Mouse (Mus musculus) liver, embryonic 16.5 days (tissue): ENCODE results near the gene Ripk1. TPM values are rescaled to one million over a fixed set of nuclear protein-coding genes. Genes with fewer than 3 reads are reported as not detected.

Source experiments
- ATAC-seq: fragments of 200-750 bp; cut with Nextera tagmentation; 2 replicates; pipeline ENCODE4 v1.8.0; 2017; ENCODE audit warnings: low read depth, mild to moderate bottlenecking, moderate number of reproducible peaks, moderate library complexity
- H3K27ac ChIP-seq: fragments of 300-500 bp; sonication (generic); 2 replicates; pipeline ENCODE4 v1.5.1; 2014; ENCODE audit warnings: mild to moderate bottlenecking, low read length
- H3K27me3 ChIP-seq: fragments of 300-500 bp; sonication (generic); 2 replicates; pipeline ENCODE4 v1.6.1; 2014; ENCODE audit warnings: low read depth, low read length, mixed read lengths; ENCODE audit not compliant: control insufficient read depth, insufficient read depth
- H3K36me3 ChIP-seq: fragments of 300-500 bp; sonication (generic); 2 replicates; pipeline ENCODE4 v1.6.1; 2014; ENCODE audit warnings: mild to moderate bottlenecking; ENCODE audit not compliant: control insufficient read depth, insufficient read depth
- H3K4me1 ChIP-seq: fragments of 300-500 bp; sonication (generic); 2 replicates; pipeline ENCODE4 v1.6.1; 2014; ENCODE audit warnings: low read depth, low read length, mixed read lengths; ENCODE audit not compliant: control insufficient read depth
- H3K4me2 ChIP-seq: fragments of 300-500 bp; sonication (generic); 2 replicates; pipeline ENCODE4 v1.6.1; 2014; ENCODE audit warnings: low read depth, low read length, mixed read lengths
- H3K4me3 ChIP-seq: fragments of 300-500 bp; sonication (generic); 2 replicates; pipeline ENCODE4 v1.5.1; 2014; ENCODE audit warnings: low read depth, mild to moderate bottlenecking, low read length
- H3K9ac ChIP-seq: fragments of 300-500 bp; sonication (generic); 2 replicates; pipeline ENCODE4 v1.6.1; 2014; ENCODE audit warnings: low read depth, low read length
- H3K9me3 ChIP-seq: fragments of 300-500 bp; sonication (generic); replicated peaks from 2 replicates; pipeline ENCODE4 v1.6.1; 2016; ENCODE audit warnings: low read length; ENCODE audit not compliant: control insufficient read depth
- WGBS: fragments of 180-500 bp; shearing (Covaris S2); extraction: QIAGEN DNeasy Blood & Tissue Kit; methylation state at CpG from one replicate; pipeline ENCODE4 v1.1.7; 2014; ENCODE audit not compliant: insufficient replicate concordance; 5-methylcytosine and 5-hydroxymethylcytosine counted together
- polyA plus RNA-seq: library from polyadenylated mRNA; unstranded; fragments of >200 nt; fragmentation: Nextera tagmentation; extraction: Ambion mirVana; gene quantifications from 2 replicates; pipeline ENCODE4 v1.2.1, GENCODE M21; 2015

Ripk1 gene
- polyA plus RNA-seq, 1 experiment from 2014 or later, result 10.5 TPM

- Histone ChIP-seq H3K27me3 (no peaks in the 10 kb centered on the region), H3K4me3 (no peak overlapping the region), H3K9me3 (no peaks in the 10 kb centered on the region), H3K4me1 (peaks cover 17% of the 10 kb centered on the region), H3K36me3 (peaks cover 3% of the 10 kb centered on the region), H3K4me2 (no peak overlapping the region), H3K9ac (no peak overlapping the region), H3K27ac (no peak overlapping the region)
- WGBS, result 84% methylated on average over 3 of the region's 3 CpGs
- no peak for ATAC-seq
These were observed 33.3 kb downstream of the Ripk1 start for GRCm38 (mm10) chr13:34035424-34035823.

GRCm38 (mm10) chr13:34036726-34037125 lies 34.6 kb downstream of the Ripk1 start:
- WGBS, result 75% methylated on average over 5 of the region's 5 CpGs
- Histone ChIP-seq H3K4me3 (no peak overlapping the region), H3K4me2 (peak overlapping the region; percentile 72), H3K27me3 (no peaks in the 10 kb centered on the region), H3K36me3 (peaks cover 3% of the 10 kb centered on the region), H3K27ac (no peak overlapping the region), H3K4me1 (peaks cover 14% of the 10 kb centered on the region), H3K9ac (no peak overlapping the region; the same call in 1 of the 2 replicates), H3K9me3 (no peaks in the 10 kb centered on the region)
- ATAC-seq, result no peak

- peak within 1 kb of the TSS; percentile 62 for H3K27ac ChIP-seq
- ATAC-seq, result peak; percentile 88
- peak within 1 kb of the TSS; percentile 87 for H3K9ac ChIP-seq
- WGBS, result under 1% methylated on average over 37 of the region's 37 CpGs
- no peaks in the 10 kb centered on the region for H3K27me3 ChIP-seq
- peaks cover 11% of the 10 kb centered on the region for H3K4me1 ChIP-seq
- peak within 1 kb of the TSS; percentile 72 for H3K4me2 ChIP-seq
- peak within 1 kb of the TSS; percentile 79 for H3K4me3 ChIP-seq
- H3K36me3 ChIP-seq, result peaks cover 3% of the 10 kb centered on the region
- no peaks in the 10 kb centered on the region for H3K9me3 ChIP-seq
These were observed 35.3 kb downstream of the Ripk1 start, which contains the start of gene Bphl for GRCm38 (mm10) chr13:34037172-34038055. Bphl (plus strand) TSS chr13:34037597.

GRCm38 (mm10) chr13:34038056-34038432 lies 35.9 kb downstream of the Ripk1 start:
- Histone ChIP-seq H3K9ac (peak overlapping the region; percentile 87), H3K27ac (peak overlapping the region; percentile 62; the same call in 1 of the 2 replicates), H3K4me2 (peak overlapping the region; percentile 72), H3K9me3 (no peaks in the 10 kb centered on the region), H3K36me3 (no peaks in the 10 kb centered on the region), H3K4me3 (peak overlapping the region; percentile 79), H3K4me1 (peaks cover 7% of the 10 kb centered on the region), H3K27me3 (no peaks in the 10 kb centered on the region)
- ATAC-seq, result no peak
- WGBS, result 38% methylated on average over 5 of the region's 5 CpGs

DNA sequence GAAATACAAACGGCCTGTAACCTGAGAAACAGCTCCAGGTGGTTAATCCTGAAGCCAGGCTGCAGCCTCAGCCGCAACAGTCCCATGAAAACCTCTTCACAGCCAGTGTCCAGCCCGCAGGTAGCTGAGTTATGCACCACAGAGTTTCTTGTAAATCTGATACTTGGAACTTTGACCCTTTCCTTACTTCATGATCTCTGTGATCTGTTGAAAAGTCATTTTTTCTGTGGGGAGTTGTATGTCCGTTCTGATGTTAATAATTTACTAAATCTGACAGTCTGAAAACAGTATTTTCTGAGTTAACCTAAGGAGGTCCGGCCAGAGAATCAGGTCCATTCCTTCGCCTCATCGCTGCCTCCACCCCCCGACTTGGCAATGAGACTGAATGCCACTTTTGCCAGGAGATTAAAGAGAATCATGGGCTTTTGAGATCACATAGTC lies 36.8 kb downstream of the Ripk1 start:
- Histone ChIP-seq H3K9ac (no peak overlapping the region), H3K36me3 (no peaks in the 10 kb centered on the region)

DNA sequence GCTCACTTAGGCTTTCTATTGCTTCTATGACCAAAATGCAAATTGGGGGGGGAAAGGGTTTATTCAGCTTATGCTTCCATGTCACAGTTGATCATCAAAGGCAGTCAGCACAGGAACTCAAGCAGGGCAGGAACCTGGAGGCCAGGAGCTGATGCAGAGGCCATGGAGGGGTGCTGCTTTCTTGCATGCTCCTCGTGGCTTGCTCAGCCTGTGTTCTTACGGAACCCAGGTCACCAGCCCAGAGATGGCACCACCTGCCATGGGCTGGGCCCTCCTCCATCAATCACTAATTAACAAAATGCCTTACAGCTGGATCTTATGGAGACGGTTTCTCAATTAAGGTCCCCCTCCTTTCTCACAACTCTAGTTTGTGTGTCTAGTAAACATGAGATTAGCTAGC lies 37.9 kb downstream of the Ripk1 start:
- Histone ChIP-seq H3K9ac (no peak overlapping the region), H3K27me3 (no peaks in the 10 kb centered on the region), H3K9me3 (no peaks in the 10 kb centered on the region), H3K36me3 (no peaks in the 10 kb centered on the region), H3K4me2 (no peak overlapping the region), H3K4me3 (no peak overlapping the region), H3K4me1 (peaks cover 11% of the 10 kb centered on the region), H3K27ac (no peak overlapping the region)
- WGBS, result 74% methylated on average over 3 of the region's 3 CpGs
- ATAC-seq, result no peak

More for the DNA sequence above, 36.8 kb downstream of the Ripk1 start:
- peak; percentile 45 for ATAC-seq
- H3K4me1 ChIP-seq, result peaks cover 10% of the 10 kb centered on the region
- peak overlapping the region; percentile 72 for H3K4me2 ChIP-seq
- no peaks in the 10 kb centered on the region for H3K9me3 ChIP-seq
- peak overlapping the region; percentile 31 for H3K4me3 ChIP-seq
- 57% methylated on average over 8 of the region's 8 CpGs for WGBS
- no peaks in the 10 kb centered on the region for H3K27me3 ChIP-seq
- peak overlapping the region; percentile 67 for H3K27ac ChIP-seq

DNA sequence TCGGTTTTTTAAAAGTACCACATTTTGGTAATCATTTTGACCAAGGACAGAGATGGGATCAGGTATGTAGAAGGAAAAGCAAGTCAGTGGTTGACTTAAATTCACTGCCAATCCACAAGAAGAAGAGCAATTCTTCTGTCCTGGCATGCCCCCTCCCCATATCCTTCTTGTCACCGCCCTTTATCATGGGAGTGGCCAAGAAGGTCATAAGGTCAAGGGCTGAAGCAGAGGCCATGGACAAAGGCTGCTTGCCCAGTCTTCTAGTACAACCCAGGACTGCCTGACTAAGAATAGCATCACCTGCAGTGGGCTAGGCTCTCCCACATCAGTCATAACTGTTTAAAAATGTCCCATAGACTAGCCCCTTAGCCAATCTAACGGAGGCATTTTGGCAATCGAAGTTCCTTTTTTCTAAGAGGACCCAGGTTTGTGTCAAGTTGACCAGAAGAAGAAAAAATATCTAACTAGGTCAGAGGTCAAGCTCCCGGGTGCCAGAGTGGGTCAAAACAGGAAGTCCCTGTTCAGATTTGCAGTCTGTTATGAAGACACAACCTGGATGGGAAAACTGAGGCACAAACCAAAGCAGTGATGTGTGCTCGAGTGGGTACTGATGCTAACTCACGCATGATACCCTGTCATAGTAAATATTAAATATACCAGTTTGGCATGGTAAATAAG lies 41.7 kb downstream of the Ripk1 start:
- 45% methylated on average over 7 of the region's 7 CpGs for WGBS
- no peak overlapping the region; the same call in 1 of the 2 replicates for H3K27ac ChIP-seq

DNA sequence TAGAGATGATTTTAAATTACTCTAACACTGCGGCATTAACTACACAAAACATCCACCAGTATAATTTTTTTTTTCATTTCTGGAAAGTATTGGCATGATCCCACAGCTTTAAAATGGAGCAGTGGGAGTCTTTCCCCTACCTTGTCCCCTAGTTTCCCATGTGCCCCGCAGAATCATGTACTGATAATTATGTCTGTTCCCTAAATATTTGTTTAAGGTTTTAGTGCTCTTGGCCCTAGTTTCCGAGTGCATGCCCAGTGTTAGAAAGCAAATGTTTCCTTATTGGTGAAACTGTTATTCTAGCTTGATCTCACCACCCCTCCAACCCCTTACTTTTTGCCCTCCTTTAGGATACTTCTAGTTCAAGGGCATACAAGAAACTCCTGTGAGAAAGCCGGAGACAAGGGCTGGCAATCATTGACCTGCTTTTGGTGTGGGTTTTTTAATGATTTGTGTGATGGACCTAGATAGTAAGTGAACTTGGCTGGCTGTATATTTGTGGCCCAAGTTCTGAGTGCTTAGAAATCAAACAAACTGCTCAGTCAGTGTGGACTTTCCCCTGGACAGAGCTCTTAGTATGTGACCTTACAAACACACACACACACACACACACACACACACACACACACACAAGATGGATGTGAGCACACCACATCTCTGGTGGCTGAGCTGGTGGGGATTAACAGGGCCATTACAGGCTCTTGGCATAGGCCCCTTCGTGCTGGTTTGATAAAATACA lies 43.5 kb downstream of the Ripk1 start:
- H3K4me2 ChIP-seq, result no peak overlapping the region
- peaks cover 5% of the 10 kb centered on the region for H3K4me1 ChIP-seq
- peak; percentile 85 for ATAC-seq
- no peaks in the 10 kb centered on the region for H3K9me3 ChIP-seq
- H3K9ac ChIP-seq, result no peak overlapping the region
- H3K4me3 ChIP-seq, result no peak overlapping the region
- peak overlapping the region; percentile 64 for H3K27ac ChIP-seq
- H3K36me3 ChIP-seq, result peaks cover 2% of the 10 kb centered on the region; the same call in 1 of the 2 replicates
- no peaks in the 10 kb centered on the region for H3K27me3 ChIP-seq
- 47% methylated on average over 5 of the region's 5 CpGs for WGBS

More for the DNA sequence above, 41.7 kb downstream of the Ripk1 start:
- Histone ChIP-seq H3K9me3 (no peaks in the 10 kb centered on the region), H3K9ac (no peak overlapping the region), H3K27me3 (no peaks in the 10 kb centered on the region), H3K36me3 (no peaks in the 10 kb centered on the region), H3K4me2 (no peak overlapping the region), H3K4me1 (peaks cover 5% of the 10 kb centered on the region), H3K4me3 (no peak overlapping the region)
- no peak for ATAC-seq
